Mouse (Mus musculus): ENCODE measurements at regions not wholly inside any gene's neighbourhood (a gene's known extent, or its start where the extent isn't known, plus 50 kb on each side); places are given as distances from the start of the nearest gene placed in this dataset.
A peak's percentile ranks its signal among the peaks of the same experiment; 100 is the strongest.

DNA sequence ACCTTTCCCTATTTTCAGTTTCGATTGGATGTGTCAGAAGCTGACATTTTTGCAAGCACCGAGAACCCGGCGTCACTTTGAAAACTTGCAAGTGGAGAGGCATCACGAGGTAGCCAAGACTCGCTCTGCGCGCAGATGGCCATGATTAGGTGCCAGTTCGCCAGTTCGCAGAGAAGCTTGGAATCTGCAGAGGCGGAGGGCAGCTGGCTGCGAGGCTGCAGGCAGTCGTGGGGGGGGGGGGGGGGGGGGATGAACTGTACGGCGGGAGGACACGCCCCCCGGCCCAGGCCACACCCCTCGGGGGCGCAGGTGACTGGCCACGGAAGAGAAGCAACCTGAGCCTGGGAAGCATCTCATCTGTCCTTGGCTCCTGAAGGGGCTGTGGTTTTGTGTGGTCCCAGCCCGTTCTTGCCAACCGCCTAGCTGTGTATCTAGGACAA lies 74.6 kb upstream of the Vrk1 start:
- no peaks in the 10 kb centered on the region for H3K36me3 ChIP-seq
- no peak overlapping the region for H3K27ac ChIP-seq
- H3K9me3 ChIP-seq, result no peaks in the 10 kb centered on the region
- H3K4me3 ChIP-seq (replicated peaks), result peak overlapping the region; percentile 25
- H3K27me3 ChIP-seq (replicated peaks), result 0 out of 2 replicates have a peak, but pooled peaks cover 3% of the 10 kb centered on the region
- peak overlapping the region; percentile 48 for H3K4me2 ChIP-seq
- no peak overlapping the region for H3K9ac ChIP-seq
- 4% methylated on average over 18 of the region's 22 CpGs for WGBS
- no peak for ATAC-seq (ENCODE audit: insufficient read depth, low FRiP score, low read depth)
- no peaks in the 10 kb centered on the region for H3K4me1 ChIP-seq

GRCm38 (mm10) chr12:105936812-105937530 lies 73.1 kb upstream of the Vrk1 start:
- Histone ChIP-seq H3K27me3 (replicated peaks) (0 out of 2 replicates have a peak, but pooled peaks cover 3% of the 10 kb centered on the region), H3K4me2 (no peak overlapping the region), H3K9ac (no peak overlapping the region), H3K9me3 (no peaks in the 10 kb centered on the region), H3K4me3 (replicated peaks) (no peak overlapping the region), H3K27ac (no peak overlapping the region), H3K36me3 (no peaks in the 10 kb centered on the region), H3K4me1 (no peaks in the 10 kb centered on the region)
- 71% methylated on average over 18 of the region's 18 CpGs for WGBS
- ATAC-seq (ENCODE audit: insufficient read depth, low FRiP score, low read depth), result no peak

DNA sequence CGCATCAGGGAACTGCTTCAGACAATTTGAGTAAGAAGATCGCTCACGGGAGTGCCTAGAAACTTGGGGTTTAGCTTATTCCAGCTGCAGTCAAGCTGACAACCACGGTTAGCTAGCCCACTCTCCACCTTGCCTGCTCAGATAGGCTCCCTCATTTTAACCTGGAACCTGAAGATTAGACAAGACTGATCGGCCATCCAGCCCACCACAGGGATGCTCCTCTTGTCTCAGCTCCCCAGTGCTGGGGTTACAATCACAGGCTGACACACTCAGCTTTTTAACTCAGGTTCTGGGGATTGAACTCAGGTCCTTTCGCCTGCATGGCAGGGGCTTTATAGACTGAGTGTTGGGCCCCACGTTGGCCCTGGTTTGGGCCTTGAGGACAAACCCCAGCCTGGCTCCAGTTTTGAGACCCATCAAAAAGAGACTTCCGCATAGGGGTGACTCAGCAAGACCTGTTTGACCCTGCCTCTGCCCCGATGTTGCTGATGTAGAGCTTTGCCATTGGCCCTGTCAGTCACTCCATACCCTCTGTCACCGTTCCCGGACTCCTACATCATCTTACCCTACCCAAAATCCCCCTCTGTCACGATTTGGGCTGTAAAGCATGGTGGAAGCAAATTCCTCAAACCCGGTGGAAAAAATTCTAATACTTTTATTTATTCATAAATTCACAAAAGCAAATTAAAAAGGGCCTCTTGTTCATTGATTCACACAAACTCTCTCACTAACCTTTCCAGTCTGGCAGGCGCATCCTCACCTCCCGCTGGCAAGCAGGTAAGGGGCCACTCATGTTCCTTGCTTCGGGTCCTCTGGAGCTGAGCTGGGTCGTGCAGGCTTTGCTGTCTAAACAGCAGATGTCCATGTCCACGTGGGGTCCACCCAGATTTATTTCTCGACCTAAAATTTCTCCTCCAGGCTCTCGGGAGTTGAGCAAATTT lies 67.6 kb upstream of the Vrk1 start:
- no peaks in the 10 kb centered on the region for H3K4me1 ChIP-seq
- H3K4me3 ChIP-seq (replicated peaks), result no peak overlapping the region
- H3K9me3 ChIP-seq, result no peaks in the 10 kb centered on the region
- H3K27ac ChIP-seq, result no peak overlapping the region
- no peak overlapping the region for H3K9ac ChIP-seq
- ATAC-seq (ENCODE audit: insufficient read depth, low FRiP score, low read depth), result no peak
- no peaks in the 10 kb centered on the region for H3K36me3 ChIP-seq
- no peaks in the 10 kb centered on the region for H3K27me3 ChIP-seq (replicated peaks)
- H3K4me2 ChIP-seq, result no peak overlapping the region
- WGBS, result 74% methylated on average over 20 of the region's 20 CpGs

- Histone ChIP-seq H3K36me3 (no peaks in the 10 kb centered on the region), H3K4me2 (no peak overlapping the region), H3K27me3 (replicated peaks) (no peaks in the 10 kb centered on the region), H3K4me3 (replicated peaks) (no peak overlapping the region), H3K9me3 (no peaks in the 10 kb centered on the region), H3K4me1 (no peaks in the 10 kb centered on the region), H3K9ac (no peak overlapping the region), H3K27ac (no peak overlapping the region)
- 77% methylated on average over 8 of the region's 8 CpGs for WGBS
- 0 out of 2 replicates have a peak, but pooled peaks have one; percentile 56 for ATAC-seq (ENCODE audit: insufficient read depth, low FRiP score, low read depth)
Observed at GRCm38 (mm10) chr12:105943077-105943433, 67.0 kb upstream of the Vrk1 start.

- 61% methylated on average over 5 of the region's 5 CpGs for WGBS
- Histone ChIP-seq H3K4me3 (replicated peaks) (no peak overlapping the region), H3K4me2 (no peak overlapping the region), H3K9me3 (no peaks in the 10 kb centered on the region), H3K36me3 (no peaks in the 10 kb centered on the region), H3K27me3 (replicated peaks) (no peaks in the 10 kb centered on the region), H3K27ac (no peak overlapping the region), H3K4me1 (no peaks in the 10 kb centered on the region), H3K9ac (no peak overlapping the region)
- no peak for ATAC-seq (ENCODE audit: insufficient read depth, low FRiP score, low read depth)
Observed at GRCm38 (mm10) chr12:105947332-105947731, 62.7 kb upstream of the Vrk1 start.

DNA sequence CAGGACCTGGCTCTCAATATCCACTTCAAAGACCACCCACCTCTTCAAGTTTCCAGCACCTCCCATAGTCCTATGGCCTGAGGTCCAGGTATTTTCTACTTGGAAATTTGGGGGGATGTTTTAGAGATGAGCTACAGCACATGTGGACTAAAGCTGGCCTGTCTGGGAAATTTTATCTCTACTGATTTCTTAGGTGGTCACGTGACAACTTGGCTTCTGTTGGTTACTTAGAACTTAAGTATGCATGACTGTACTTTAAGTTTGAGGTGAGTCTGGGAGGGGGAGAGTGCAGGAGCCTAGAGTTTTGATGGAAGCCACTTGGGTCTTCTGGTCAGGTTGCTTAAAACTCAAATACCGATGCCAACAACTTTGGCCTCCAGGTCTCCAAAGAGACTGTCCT lies 61.7 kb upstream of the Vrk1 start:
- Histone ChIP-seq H3K9me3 (no peaks in the 10 kb centered on the region), H3K4me3 (replicated peaks) (no peak overlapping the region), H3K4me2 (no peak overlapping the region), H3K4me1 (no peaks in the 10 kb centered on the region), H3K9ac (no peak overlapping the region), H3K36me3 (no peaks in the 10 kb centered on the region), H3K27ac (no peak overlapping the region), H3K27me3 (replicated peaks) (no peaks in the 10 kb centered on the region)
- ATAC-seq (ENCODE audit: insufficient read depth, low FRiP score, low read depth), result no peak
- WGBS, result 69% methylated on average over 2 of the region's 2 CpGs

GRCm38 (mm10) chr12:105955764-105956290 lies 54.2 kb upstream of the Vrk1 start:
- Histone ChIP-seq H3K27me3 (replicated peaks) (0 out of 2 replicates have a peak, but pooled peaks cover 3% of the 10 kb centered on the region), H3K4me1 (0 out of 2 replicates have a peak, but pooled peaks cover 2% of the 10 kb centered on the region), H3K4me2 (no peak overlapping the region), H3K9me3 (no peaks in the 10 kb centered on the region), H3K4me3 (replicated peaks) (no peak overlapping the region), H3K36me3 (no peaks in the 10 kb centered on the region), H3K27ac (no peak overlapping the region), H3K9ac (no peak overlapping the region)
- WGBS, result 64% methylated on average over 1 of the region's 1 CpGs
- ATAC-seq (ENCODE audit: insufficient read depth, low FRiP score, low read depth), result no peak

DNA sequence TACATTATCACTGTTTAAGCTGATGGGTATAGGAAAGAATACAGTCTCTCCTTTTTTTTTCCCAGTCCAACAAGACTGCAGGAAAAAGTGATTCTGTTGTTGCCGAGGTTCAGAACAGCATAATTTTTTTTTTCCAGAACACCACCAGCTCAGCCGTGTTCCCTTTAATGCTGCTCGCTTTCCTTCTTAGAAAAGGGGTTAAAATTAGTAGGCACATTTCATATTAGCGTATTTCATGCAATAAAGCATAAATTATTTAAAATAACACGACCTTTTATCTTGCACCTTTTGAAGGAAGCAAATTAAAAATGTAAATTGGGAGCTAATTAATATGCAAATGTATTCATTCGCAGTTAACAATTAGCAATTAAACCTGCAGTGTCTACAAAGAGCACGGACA lies 50.3 kb upstream of the Vrk1 start:
- H3K27ac ChIP-seq, result no peak overlapping the region
- H3K4me2 ChIP-seq, result no peak overlapping the region
- H3K9me3 ChIP-seq, result no peaks in the 10 kb centered on the region
- 59% methylated on average over 7 of the region's 7 CpGs for WGBS
- no peak overlapping the region for H3K4me3 ChIP-seq (replicated peaks)
- peaks cover 17% of the 10 kb centered on the region; the same call in 1 of the 2 replicates for H3K27me3 ChIP-seq (replicated peaks)
- H3K36me3 ChIP-seq, result no peaks in the 10 kb centered on the region
- H3K4me1 ChIP-seq, result peaks cover 17% of the 10 kb centered on the region; the same call in 1 of the 2 replicates
- H3K9ac ChIP-seq, result no peak overlapping the region
- no peak for ATAC-seq (ENCODE audit: insufficient read depth, low FRiP score, low read depth)
